Mouse (Mus musculus) forebrain, postnatal 0 days (tissue): ENCODE measurements around the gene Usp31. TPM values are rescaled to one million over a fixed set of nuclear protein-coding genes. Genes with fewer than 3 reads are reported as not detected.
A peak's percentile ranks its signal among the peaks of the same experiment; 100 is the strongest.

ENCODE experiments used
- ATAC-seq: fragments of 200-750 bp; cut with Nextera tagmentation; 2 replicates; pipeline ENCODE4 v1.8.0; 2017; ENCODE audit warnings: mild to moderate bottlenecking, moderate library complexity
- DNase-seq: peaks from one replicate; pipeline ENCODE4 v3.0.0-alpha.2; 2015
- H3K27ac ChIP-seq: fragments of 300-500 bp; sonication (generic); 2 replicates; pipeline ENCODE4 v1.5.1; 2014; ENCODE audit warnings: low read depth, mild to moderate bottlenecking, antibody characterized with exemption, low read length, moderate library complexity, mixed read lengths
- H3K27me3 ChIP-seq: fragments of 300-500 bp; sonication (generic); 2 replicates; pipeline ENCODE4 v1.6.1; 2014; ENCODE audit warnings: mild to moderate bottlenecking, low read length, mixed read lengths; ENCODE audit not compliant: insufficient read depth
- H3K36me3 ChIP-seq: fragments of 300-500 bp; sonication (generic); 2 replicates; pipeline ENCODE4 v1.6.1; 2014; ENCODE audit warnings: mild to moderate bottlenecking, moderate library complexity; ENCODE audit not compliant: insufficient read depth
- H3K4me1 ChIP-seq: fragments of 300-500 bp; sonication (generic); 2 replicates; pipeline ENCODE4 v1.6.1; 2014; ENCODE audit warnings: antibody characterized with exemption; ENCODE audit not compliant: insufficient read depth
- H3K4me2 ChIP-seq: fragments of 300-500 bp; sonication (generic); 2 replicates; pipeline ENCODE4 v1.6.1; 2014; ENCODE audit warnings: low read depth, mild to moderate bottlenecking, moderate library complexity
- H3K4me3 ChIP-seq: fragments of 300-500 bp; sonication (generic); 2 replicates; pipeline ENCODE4 v1.5.1; 2014; ENCODE audit warnings: low read depth, low read length, mixed read lengths
- H3K9ac ChIP-seq: fragments of 300-500 bp; sonication (generic); 2 replicates; pipeline ENCODE4 v1.6.1; 2014; ENCODE audit warnings: mild to moderate bottlenecking
- H3K9me3 ChIP-seq: fragments of 300-500 bp; sonication (generic); 2 replicates; pipeline ENCODE4 v1.6.1; 2016; ENCODE audit warnings: low read length
- CTCF ChIP-seq: sonication (generic); IDR thresholded peaks from 2 replicates; pipeline ENCODE4 v1.5.1; 2016; ENCODE audit warnings: antibody characterized with exemption, control low read depth, low read depth
- WGBS: fragments of 180-500 bp; shearing (Covaris S2); extraction: QIAGEN DNeasy Blood & Tissue Kit; methylation state at CpG from one replicate; pipeline ENCODE4 v1.1.7; 2014; 5-methylcytosine and 5-hydroxymethylcytosine counted together
- polyA plus RNA-seq: library from polyadenylated mRNA; unstranded; fragments of >200 nt; fragmentation: Nextera tagmentation; extraction: Ambion mirVana; gene quantifications from 2 replicates; pipeline ENCODE4 v1.2.1, GENCODE M21; 2015
- total RNA-seq: library from RNA; depleted of rRNA; stranded (reverse); fragments of >200 nt; gene quantifications from 2 replicates; pipeline ENCODE4 v1.2.3, GENCODE M21; 2014

Gene Usp31
- total and polyA plus RNA-seq, 2 experiments from 2014 or later = 1.9 to 29.5 TPM

- no peaks in the 10 kb centered on the region for H3K27me3 ChIP-seq
- H3K9ac ChIP-seq = no peak overlapping the region
- no peak overlapping the region for H3K4me3 ChIP-seq
- 77% methylated on average over 7 of the region's 7 CpGs for WGBS
- H3K4me1 ChIP-seq = no peaks in the 10 kb centered on the region
- ATAC-seq (no peak), DNase-seq (no peak)
- H3K36me3 ChIP-seq = no peaks in the 10 kb centered on the region
- no peak for TF ChIP-seq CTCF
- H3K27ac ChIP-seq = no peak overlapping the region
- H3K4me2 ChIP-seq = no peak overlapping the region
- no peaks in the 10 kb centered on the region for H3K9me3 ChIP-seq
These were observed 10.0 kb upstream of the Usp31 start for GRCm38 (mm10) chr7:121717031-121717430.

GRCm38 (mm10) chr7:121711171-121711570, 4.1 kb upstream of the Usp31 start:
- Histone ChIP-seq H3K27me3 (no peaks in the 10 kb centered on the region), H3K9me3 (no peaks in the 10 kb centered on the region), H3K4me3 (no peak overlapping the region), H3K4me2 (no peak overlapping the region), H3K4me1 (no peaks in the 10 kb centered on the region), H3K27ac (no peak overlapping the region), H3K9ac (no peak overlapping the region), H3K36me3 (no peaks in the 10 kb centered on the region)
- TF ChIP-seq CTCF = no peak
- WGBS = 38% methylated on average over 2 of the region's 2 CpGs
- DNase-seq (no peak), ATAC-seq (no peak)

GRCm38 (mm10) chr7:121706411-121707072, 511 bp downstream of the Usp31 start:
- no peaks in the 10 kb centered on the region for H3K27me3 ChIP-seq
- no peak for TF ChIP-seq CTCF
- peak overlapping the region; percentile 88 for H3K4me3 ChIP-seq
- peak overlapping the region; percentile 77 for H3K9ac ChIP-seq
- H3K4me1 ChIP-seq = peaks cover 18% of the 10 kb centered on the region
- peak overlapping the region; percentile 91 for H3K4me2 ChIP-seq
- DNase-seq = peak; percentile 50
- no peaks in the 10 kb centered on the region for H3K36me3 ChIP-seq
- ATAC-seq = peak; percentile 21
- no peaks in the 10 kb centered on the region for H3K9me3 ChIP-seq
- peak overlapping the region; percentile 90 for H3K27ac ChIP-seq
- 2% methylated on average over 60 of the region's 77 CpGs for WGBS

- WGBS = 76% methylated on average over 2 of the region's 2 CpGs
- no peak for TF ChIP-seq CTCF
- ATAC-seq (no peak), DNase-seq (no peak)
- Histone ChIP-seq H3K9me3 (no peaks in the 10 kb centered on the region), H3K9ac (no peak overlapping the region), H3K4me1 (peaks cover 18% of the 10 kb centered on the region), H3K27ac (no peak overlapping the region), H3K27me3 (no peaks in the 10 kb centered on the region), H3K4me2 (peak overlapping the region; percentile 91), H3K4me3 (no peak overlapping the region), H3K36me3 (no peaks in the 10 kb centered on the region)
These were observed 2.0 kb downstream of the Usp31 start for GRCm38 (mm10) chr7:121705051-121705450.

GRCm38 (mm10) chr7:121701983-121702382, 5.1 kb downstream of the Usp31 start:
- Histone ChIP-seq H3K27me3 (no peaks in the 10 kb centered on the region), H3K4me2 (no peak overlapping the region), H3K27ac (no peak overlapping the region), H3K9ac (no peak overlapping the region), H3K4me1 (peaks cover 21% of the 10 kb centered on the region), H3K36me3 (no peaks in the 10 kb centered on the region), H3K9me3 (no peaks in the 10 kb centered on the region), H3K4me3 (no peak overlapping the region)
- DNase-seq (no peak), ATAC-seq (no peak)
- no peak for TF ChIP-seq CTCF
- WGBS = 74% methylated on average over 6 of the region's 6 CpGs

GRCm38 (mm10) chr7:121700480-121700879, 6.6 kb downstream of the Usp31 start:
- no peaks in the 10 kb centered on the region for H3K36me3 ChIP-seq
- no peak overlapping the region for H3K9ac ChIP-seq
- H3K27me3 ChIP-seq = no peaks in the 10 kb centered on the region
- no peak overlapping the region for H3K27ac ChIP-seq
- 86% methylated on average over 3 of the region's 3 CpGs for WGBS
- H3K4me1 ChIP-seq = peaks cover 17% of the 10 kb centered on the region
- no peak for ATAC-seq
- no peaks in the 10 kb centered on the region for H3K9me3 ChIP-seq
- no peak overlapping the region for H3K4me3 ChIP-seq
- no peak for DNase-seq
- TF ChIP-seq CTCF = no peak
- H3K4me2 ChIP-seq = no peak overlapping the region

- H3K4me1 ChIP-seq = peaks cover 5% of the 10 kb centered on the region; the same call in 1 of the 2 replicates
- H3K27me3 ChIP-seq = no peaks in the 10 kb centered on the region
- no peak for ATAC-seq
- no peak overlapping the region for H3K4me2 ChIP-seq
- H3K4me3 ChIP-seq = no peak overlapping the region
- DNase-seq = peak; percentile 10
- no peaks in the 10 kb centered on the region for H3K9me3 ChIP-seq
- H3K27ac ChIP-seq = no peak overlapping the region
- H3K36me3 ChIP-seq = no peaks in the 10 kb centered on the region
- no peak overlapping the region for H3K9ac ChIP-seq
- no peak for TF ChIP-seq CTCF
These were observed 7.8 kb downstream of the Usp31 start for GRCm38 (mm10) chr7:121699218-121699617.
